Mouse (Mus musculus) hindbrain, embryonic 14.5 days (tissue): Measurements from ENCODE around the gene Upb1. TPM values are rescaled to one million over a fixed set of nuclear protein-coding genes. Genes with fewer than 3 reads are reported as not detected.
"Not testable (repeated sequence)": the region's sequence is repeated elsewhere in the genome, so short reads cannot be mapped to it uniquely, and the experiment has no call there.

Experiments
- ATAC-seq: fragments of 200-750 bp; cut with Nextera tagmentation; 2 replicates; pipeline ENCODE4 v1.8.0; 2017; ENCODE audit warnings: moderate number of reproducible peaks, mild to moderate bottlenecking, moderate TSS enrichment, moderate library complexity; ENCODE audit not compliant: low FRiP score
- DNase-seq: peaks from one replicate; pipeline ENCODE4 v3.0.0-alpha.2; 2015; ENCODE audit warnings: low spot score
- H3K27ac ChIP-seq: fragments of 300-500 bp; sonication (generic); 2 replicates; pipeline ENCODE4 v1.5.1; 2014; ENCODE audit warnings: mild to moderate bottlenecking, moderate library complexity
- H3K27me3 ChIP-seq: fragments of 300-500 bp; sonication (generic); 2 replicates; pipeline ENCODE4 v1.6.1; 2014; ENCODE audit warnings: mild to moderate bottlenecking, low read length, mixed read lengths; ENCODE audit not compliant: control insufficient read depth, insufficient read depth
- H3K36me3 ChIP-seq: fragments of 300-500 bp; sonication (generic); replicated peaks from 2 replicates; pipeline ENCODE4 v1.6.1; 2014; ENCODE audit not compliant: control insufficient read depth, insufficient read depth
- H3K4me1 ChIP-seq: fragments of 300-500 bp; sonication (generic); replicated peaks from 2 replicates; pipeline ENCODE4 v1.6.1; 2014; ENCODE audit warnings: antibody characterized with exemption, low read length, mixed read lengths; ENCODE audit not compliant: control insufficient read depth, insufficient read depth
- H3K4me2 ChIP-seq: fragments of 300-500 bp; sonication (generic); replicated peaks from 2 replicates; pipeline ENCODE4 v1.6.1; 2014; ENCODE audit warnings: mild to moderate bottlenecking, moderate library complexity
- H3K4me3 ChIP-seq: fragments of 300-500 bp; sonication (generic); replicated peaks from 2 replicates; pipeline ENCODE4 v1.5.1; 2014; ENCODE audit warnings: mild to moderate bottlenecking, low read length
- H3K9ac ChIP-seq: fragments of 300-500 bp; sonication (generic); 2 replicates; pipeline ENCODE4 v1.6.1; 2014
- H3K9me3 ChIP-seq: fragments of 300-500 bp; sonication (generic); 2 replicates; pipeline ENCODE4 v1.6.1; 2016; ENCODE audit warnings: low read length; ENCODE audit not compliant: control insufficient read depth
- WGBS: fragments of 180-500 bp; shearing (Covaris S2); extraction: QIAGEN DNeasy Blood & Tissue Kit; methylation state at CpG from one replicate; pipeline ENCODE4 v1.1.7; 2014; 5-methylcytosine and 5-hydroxymethylcytosine counted together
- polyA plus RNA-seq: library from polyadenylated mRNA; unstranded; fragments of >200 nt; fragmentation: Nextera tagmentation; extraction: Ambion mirVana; gene quantifications from 2 replicates; pipeline ENCODE4 v1.2.1, GENCODE M21; 2014

Gene Upb1
- polyA plus RNA-seq, 1 experiment from 2014 or later, result 0.55 TPM

DNA sequence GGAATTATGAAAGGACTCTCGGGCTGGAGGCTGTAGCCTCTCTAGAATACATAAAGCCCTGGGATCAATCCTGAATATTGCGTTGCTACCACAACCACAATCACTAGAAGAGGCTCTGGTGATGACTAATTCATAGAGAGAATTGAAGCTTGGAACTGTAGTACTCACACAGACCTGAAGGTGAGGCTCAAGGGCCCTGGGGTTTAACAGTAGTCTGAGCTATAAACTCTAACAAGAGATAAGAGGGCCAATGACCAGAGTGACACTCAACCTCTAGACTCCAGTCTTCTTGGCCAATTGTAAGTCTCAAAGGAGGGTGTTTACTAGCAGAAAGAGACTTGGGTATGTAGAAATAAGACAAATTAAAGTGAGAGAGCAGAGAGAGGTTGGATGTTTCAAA, 10.8 kb upstream of the Upb1 start:
- no peak for ATAC-seq
- WGBS, result 85% methylated on average over 2 of the region's 2 CpGs
- no peak for DNase-seq
- Histone ChIP-seq H3K9me3 (no peaks in the 10 kb centered on the region), H3K9ac (no peak overlapping the region), H3K4me2 (no peak overlapping the region), H3K4me3 (no peak overlapping the region), H3K36me3 (no peaks in the 10 kb centered on the region), H3K27me3 (no peaks in the 10 kb centered on the region), H3K27ac (no peak overlapping the region), H3K4me1 (no peaks in the 10 kb centered on the region)

DNA sequence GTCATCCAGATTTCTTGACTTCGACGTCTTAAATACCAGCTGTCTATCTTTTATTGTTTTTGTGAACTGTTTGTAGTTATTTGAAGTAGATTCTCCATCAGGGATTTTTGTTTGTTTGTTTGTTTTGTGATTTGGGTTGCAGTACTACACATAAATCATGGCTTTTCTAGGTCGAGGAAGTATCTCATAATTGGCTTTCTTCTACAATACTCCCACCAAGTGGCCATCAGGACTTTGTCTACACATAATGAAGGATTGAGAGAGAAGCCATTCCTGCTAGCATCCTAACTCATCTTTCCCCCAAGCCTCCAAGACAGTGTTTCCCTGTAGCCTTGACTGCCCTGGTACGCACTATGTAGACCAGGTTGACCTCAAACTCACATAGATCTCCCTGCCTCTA, 10.1 kb upstream of the Upb1 start:
- H3K9me3 ChIP-seq, result no peaks in the 10 kb centered on the region

DNA sequence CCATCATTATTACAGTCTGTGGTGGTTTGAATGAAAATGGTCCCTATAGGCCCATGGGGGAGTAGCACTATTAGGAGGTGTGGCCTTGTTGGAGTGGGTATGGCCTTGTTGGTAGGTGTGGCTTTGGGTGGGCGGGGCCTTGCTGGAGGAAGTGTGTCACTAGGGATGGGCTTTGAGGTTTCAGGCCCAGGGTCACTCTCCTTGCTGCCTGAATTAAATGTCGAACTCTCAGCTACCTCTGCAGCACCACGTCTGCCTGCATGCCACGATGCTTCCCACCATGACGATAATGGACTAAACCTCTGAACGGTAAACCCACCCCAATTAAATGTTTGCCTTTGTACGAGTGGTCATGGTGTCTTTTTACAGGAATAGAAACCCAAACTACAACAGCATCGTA, 6.1 kb upstream of the Upb1 start:
- 0 out of 2 replicates have a peak, but pooled peaks cover 5% of the 10 kb centered on the region for H3K4me1 ChIP-seq
- no peak overlapping the region for H3K4me2 ChIP-seq
- no peak for DNase-seq
- no peak overlapping the region for H3K27ac ChIP-seq
- no peak overlapping the region for H3K9ac ChIP-seq
- H3K27me3 ChIP-seq, result no peaks in the 10 kb centered on the region
- ATAC-seq, result no peak
- 93% methylated on average over 8 of the region's 8 CpGs for WGBS
- H3K9me3 ChIP-seq, result no peaks in the 10 kb centered on the region
- H3K4me3 ChIP-seq, result no peak overlapping the region
- no peaks in the 10 kb centered on the region for H3K36me3 ChIP-seq

More for the DNA sequence above, 10.1 kb upstream of the Upb1 start:
- ATAC-seq (no peak), DNase-seq (no peak)
- H3K36me3 ChIP-seq, result no peaks in the 10 kb centered on the region
- no peaks in the 10 kb centered on the region for H3K27me3 ChIP-seq
- H3K9ac ChIP-seq, result no peak overlapping the region
- no peak overlapping the region for H3K4me3 ChIP-seq
- H3K27ac ChIP-seq, result no peak overlapping the region
- no peaks in the 10 kb centered on the region for H3K4me1 ChIP-seq
- WGBS, result 92% methylated on average over 4 of the region's 4 CpGs
- no peak overlapping the region for H3K4me2 ChIP-seq

DNA sequence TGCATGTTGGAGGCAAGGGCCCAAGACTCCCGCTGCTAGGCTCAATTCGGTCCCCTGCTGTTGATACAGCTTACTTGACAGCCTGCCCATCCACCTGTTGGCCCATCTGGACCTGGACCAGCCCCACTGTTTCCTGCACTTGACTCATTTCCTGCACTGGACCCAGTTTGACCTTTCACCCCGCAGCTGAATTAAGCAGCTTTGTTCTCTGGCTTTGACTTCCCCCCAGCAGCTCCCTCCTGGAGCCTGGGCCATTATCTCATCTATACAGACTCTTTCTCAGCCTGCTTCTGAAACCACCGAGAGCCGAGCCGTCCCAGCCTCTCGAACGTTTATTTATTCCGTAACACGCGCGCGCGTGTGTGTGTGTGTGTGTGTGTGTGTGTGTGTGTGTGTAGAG, 3.9 kb upstream of the Upb1 start:
- H3K36me3 ChIP-seq, result no peaks in the 10 kb centered on the region
- H3K4me2 ChIP-seq, result no peak overlapping the region
- DNase-seq (no peak), ATAC-seq (no peak)
- 0 out of 2 replicates have a peak, but pooled peaks cover 5% of the 10 kb centered on the region for H3K4me1 ChIP-seq
- H3K9ac ChIP-seq, result no peak overlapping the region
- no peaks in the 10 kb centered on the region for H3K27me3 ChIP-seq
- H3K9me3 ChIP-seq, result no peaks in the 10 kb centered on the region
- 45% methylated on average over 14 of the region's 14 CpGs for WGBS
- no peak overlapping the region for H3K27ac ChIP-seq
- no peak overlapping the region for H3K4me3 ChIP-seq

DNA sequence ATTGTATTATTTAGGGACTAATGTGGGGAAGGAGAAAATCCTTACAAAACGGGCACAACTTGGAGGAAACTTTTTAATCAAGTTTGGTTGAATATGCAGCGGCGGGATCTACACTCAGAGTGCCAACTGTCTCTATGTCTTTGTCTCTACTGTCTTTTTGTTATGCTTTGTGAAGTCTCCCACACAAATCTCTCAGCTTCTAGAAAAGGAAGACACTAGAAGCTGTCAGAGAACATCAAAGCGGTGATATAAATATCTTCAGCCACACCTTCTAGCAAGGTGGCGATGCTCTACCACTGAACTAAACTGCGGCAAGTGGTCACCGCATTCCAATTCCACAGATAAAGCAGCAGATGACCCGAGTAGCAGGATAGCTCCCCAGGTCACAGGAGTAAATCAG, 5.0 kb downstream of the Upb1 start:
- no peak overlapping the region for H3K4me2 ChIP-seq
- ATAC-seq (no peak), DNase-seq (no peak)
- H3K4me3 ChIP-seq, result no peak overlapping the region
- H3K9ac ChIP-seq, result no peak overlapping the region
- H3K36me3 ChIP-seq, result no peaks in the 10 kb centered on the region
- no peaks in the 10 kb centered on the region for H3K9me3 ChIP-seq
- H3K4me1 ChIP-seq, result no peaks in the 10 kb centered on the region
- no peaks in the 10 kb centered on the region for H3K27me3 ChIP-seq
- H3K27ac ChIP-seq, result no peak overlapping the region
- 91% methylated on average over 8 of the region's 8 CpGs for WGBS

DNA sequence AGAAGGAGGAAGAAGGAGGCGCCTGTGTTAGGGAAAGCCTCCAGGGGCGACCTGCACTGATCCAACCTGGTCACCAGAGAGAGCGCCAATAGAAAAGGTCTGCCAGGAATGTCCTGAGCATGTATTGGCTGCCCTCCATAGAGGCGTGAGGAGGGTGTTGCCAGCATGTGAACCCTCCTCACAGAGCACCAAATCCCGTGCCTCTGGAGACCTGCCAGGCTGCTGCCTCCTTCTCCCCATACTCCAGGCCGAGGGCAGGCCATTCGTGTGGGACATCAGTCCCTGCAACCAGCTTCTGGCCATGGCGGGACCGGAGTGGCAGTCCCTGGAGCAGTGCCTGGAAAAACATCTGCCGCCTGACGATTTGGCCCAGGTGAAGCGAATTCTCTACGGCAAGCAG, 5.8 kb downstream of the Upb1 start:
- DNase-seq, result no peak
- Histone ChIP-seq H3K4me3 (no peak overlapping the region), H3K9me3 (no peaks in the 10 kb centered on the region), H3K36me3 (no peaks in the 10 kb centered on the region), H3K4me2 (no peak overlapping the region), H3K4me1 (no peaks in the 10 kb centered on the region), H3K27ac (no peak overlapping the region), H3K9ac (no peak overlapping the region), H3K27me3 (no peaks in the 10 kb centered on the region)
- WGBS, result 50% methylated on average over 13 of the region's 13 CpGs
- ATAC-seq, result no peak

DNA sequence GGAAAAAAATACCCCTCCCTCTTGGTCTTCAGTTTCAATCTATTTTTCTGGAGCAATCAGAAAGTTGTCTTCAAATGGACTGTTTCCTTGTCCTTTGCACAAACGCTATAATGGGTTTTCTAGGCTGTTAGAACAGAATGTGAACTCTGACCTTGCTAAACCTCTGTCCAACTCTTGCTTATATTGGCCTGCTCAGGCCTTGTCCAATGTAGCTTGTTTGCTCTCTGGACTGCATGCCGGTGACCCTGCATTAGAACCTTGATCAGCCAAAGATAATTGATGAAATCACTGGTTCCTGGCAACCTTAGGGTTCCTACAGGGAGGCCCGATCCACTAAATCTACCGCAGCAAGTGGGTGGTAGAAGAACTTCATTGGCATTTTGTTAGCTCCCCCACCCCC, 6.8 kb downstream of the Upb1 start:
- Histone ChIP-seq H3K4me3 (no peak overlapping the region), H3K27me3 (no peaks in the 10 kb centered on the region), H3K4me2 (no peak overlapping the region), H3K4me1 (no peaks in the 10 kb centered on the region; the same call in 1 of the 2 replicates), H3K9me3 (no peaks in the 10 kb centered on the region), H3K36me3 (no peaks in the 10 kb centered on the region), H3K9ac (no peak overlapping the region), H3K27ac (no peak overlapping the region)
- DNase-seq (no peak), ATAC-seq (no peak)
- 81% methylated on average over 4 of the region's 4 CpGs for WGBS

DNA sequence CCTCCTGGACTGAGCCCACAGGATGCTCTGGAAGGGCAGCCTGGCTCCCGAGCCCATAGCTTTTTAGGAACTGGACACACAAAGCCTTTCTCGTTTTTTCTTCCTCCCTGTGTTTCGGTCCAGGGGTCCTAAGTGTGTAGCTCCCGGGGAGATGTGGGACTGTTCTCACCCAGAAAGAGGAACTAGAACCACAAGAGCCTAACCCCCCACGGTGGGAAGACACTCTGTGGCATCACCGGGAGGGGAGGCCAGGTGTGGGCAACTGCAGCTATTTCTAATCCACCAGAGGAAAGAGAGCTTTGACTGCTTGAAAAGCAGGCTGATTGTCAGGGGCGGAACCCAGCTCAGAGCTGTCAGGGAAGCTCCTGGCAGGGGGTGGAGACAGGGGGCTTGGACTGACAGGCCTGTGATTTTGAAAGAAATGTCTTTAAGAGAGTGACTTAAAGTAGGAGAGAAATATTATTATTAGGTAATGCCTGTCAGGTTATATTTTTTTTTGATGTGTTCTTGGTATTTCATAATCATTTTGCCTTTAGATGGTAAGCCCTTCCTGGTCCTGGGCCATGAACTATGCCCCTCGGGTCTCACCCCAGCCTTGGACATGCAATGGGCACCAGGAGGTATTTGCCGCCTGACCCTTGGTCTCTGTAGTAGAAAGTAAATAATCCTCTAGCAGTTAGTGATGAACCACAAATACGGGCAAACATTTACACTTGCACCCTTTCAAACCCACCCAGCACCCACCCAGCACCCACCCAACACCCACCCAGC, 10.6 kb downstream of the Upb1 start:
- not testable (repeated sequence) for H3K27ac ChIP-seq, ATAC-seq, H3K4me3 ChIP-seq, H3K9ac ChIP-seq, DNase-seq, H3K4me2 ChIP-seq, H3K36me3 ChIP-seq, H3K4me1 ChIP-seq, H3K9me3 ChIP-seq, H3K27me3 ChIP-seq
- 34% methylated on average over 9 of the region's 10 CpGs for WGBS

DNA sequence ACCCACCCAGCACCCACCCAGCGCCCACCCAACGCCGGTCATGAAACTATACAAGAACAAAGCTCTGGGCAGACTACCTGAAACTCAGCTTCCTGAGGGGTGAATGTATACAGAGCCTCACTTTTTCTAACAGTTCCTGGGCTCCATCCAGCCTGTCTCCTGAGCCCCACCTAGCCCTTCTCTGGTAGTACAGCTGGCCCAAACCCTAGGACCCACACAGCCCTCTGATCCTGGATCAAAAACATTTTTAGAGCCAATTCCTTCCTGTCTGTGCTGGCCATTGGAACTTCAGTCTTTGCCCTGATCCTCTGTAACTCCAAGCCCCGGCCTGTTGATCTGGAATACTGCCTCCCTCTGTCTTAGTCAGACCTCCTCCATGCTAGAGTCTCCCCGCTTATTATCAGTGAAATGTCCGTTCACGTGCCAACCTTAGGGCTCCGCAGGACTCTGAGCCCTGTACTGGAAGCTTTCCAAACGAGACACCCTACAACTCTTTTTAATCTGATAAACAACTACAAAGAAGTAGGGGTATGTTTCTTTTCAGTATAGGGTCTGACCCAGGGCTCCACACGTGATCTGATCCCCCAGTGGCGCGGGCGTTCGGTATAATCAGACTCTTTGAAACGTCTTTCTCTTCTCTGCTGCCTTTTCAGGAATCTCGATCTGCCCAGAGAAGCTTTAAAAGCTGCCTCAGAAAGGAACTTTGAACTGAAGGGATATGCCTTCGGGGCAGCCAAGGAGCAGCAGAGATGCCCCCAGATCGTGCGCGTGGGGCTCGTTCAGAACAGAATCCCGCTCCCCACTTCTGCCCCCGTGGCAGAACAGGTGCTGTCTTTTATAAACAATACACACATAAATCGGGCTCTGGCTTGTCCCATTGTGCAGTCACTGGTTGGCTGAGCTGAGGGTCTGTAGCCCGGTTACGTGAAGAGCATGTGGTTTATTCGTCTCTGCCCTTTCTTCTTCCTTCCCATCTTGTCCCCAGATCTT, 11.5 kb downstream of the Upb1 start:
- no peak overlapping the region for H3K4me3 ChIP-seq
- no peak overlapping the region for H3K9ac ChIP-seq
- ATAC-seq (no peak), DNase-seq (no peak)
- peak overlapping the region; percentile 26 for H3K4me2 ChIP-seq
- no peaks in the 10 kb centered on the region for H3K36me3 ChIP-seq
- no peak overlapping the region for H3K27ac ChIP-seq
- no peaks in the 10 kb centered on the region; the same call in 1 of the 2 replicates for H3K4me1 ChIP-seq
- H3K9me3 ChIP-seq, result no peaks in the 10 kb centered on the region
- WGBS, result 59% methylated on average over 27 of the region's 27 CpGs
- no peaks in the 10 kb centered on the region for H3K27me3 ChIP-seq
